14 mouse cellular contexts compared by ENCODE assay signal in the genomic region with DNA sequence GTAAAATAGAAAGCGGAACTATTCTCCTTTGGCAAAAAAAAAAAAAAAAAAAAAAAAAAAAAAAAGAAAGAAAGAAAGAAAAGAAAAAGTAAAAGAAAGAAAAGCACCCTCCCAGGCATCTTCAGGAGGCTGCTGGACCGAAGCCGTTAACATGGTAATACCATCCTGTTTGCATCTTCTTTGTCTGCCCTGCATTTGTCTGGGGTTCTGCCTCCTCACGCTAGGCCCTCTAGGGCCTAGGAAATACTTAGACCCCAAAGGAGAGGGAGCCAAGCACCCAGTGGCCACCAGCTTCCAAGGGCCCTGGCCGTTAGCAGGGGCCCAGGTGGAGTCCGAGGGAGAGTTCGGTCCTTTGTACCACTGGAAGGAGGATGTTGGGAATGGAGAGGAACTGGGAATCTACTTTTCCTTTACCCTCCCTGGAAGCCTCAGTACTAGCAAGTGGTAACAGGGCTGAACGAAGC.
DNase-seq lines count a peak whose midpoint lies in the region; ATAC-seq and TF ChIP-seq lines count a peak whose summit lies in the region.
"Had no signal": no experiment of that assay in that cellular context is flagged by ENCODE, and none has a peak within 500 bp of the region (broad histone marks: within the 10 kb centered on the region; RNA-seq: fewer than 3 reads in every experiment).

No protein-coding gene starts in this region.

- H3K36me3 ChIP-seq in midbrain, embryonic 10.5 days: no peaks in the 10 kb centered on the region
- no peaks in the 10 kb centered on the region for H3K36me3 ChIP-seq in midbrain, postnatal 0 days (ENCODE audit: insufficient read depth, low read length)
- no peaks in the 10 kb centered on the region for H3K36me3 ChIP-seq in forebrain, embryonic 16.5 days (ENCODE audit: control insufficient read depth, insufficient read depth)
- H3K36me3 ChIP-seq in midbrain, embryonic 16.5 days (ENCODE audit: control insufficient read depth, insufficient read depth, low read length): no peaks in the 10 kb centered on the region
- H3K36me3 ChIP-seq: heart, embryonic 12.5 days; limb, embryonic 13.5 days had no signal

- no peak for TF ChIP-seq CTCF in midbrain, postnatal 0 days (IDR thresholded peaks at IDR 0.05)

- H3K9ac ChIP-seq in midbrain, postnatal 0 days (replicated peaks; ENCODE audit: low read length, poor library complexity, severe bottlenecking): no peak overlapping the region
- peak overlapping the region; percentile 49; the same call in 1 of the 2 replicates for H3K9ac ChIP-seq in forebrain, embryonic 16.5 days (replicated peaks; ENCODE audit: low read depth, low read length)
- H3K9ac ChIP-seq in midbrain, embryonic 16.5 days (ENCODE audit: low read depth, low read length): no peak overlapping the region
- H3K9ac ChIP-seq: limb, embryonic 13.5 days had no signal

- no peaks in the 10 kb centered on the region for H3K9me3 ChIP-seq in midbrain, embryonic 10.5 days (replicated peaks)
- no peaks in the 10 kb centered on the region for H3K9me3 ChIP-seq in midbrain, postnatal 0 days (ENCODE audit: low read length)
- H3K9me3 ChIP-seq in forebrain, embryonic 16.5 days (ENCODE audit: control insufficient read depth, low read length): no peaks in the 10 kb centered on the region
- no peaks in the 10 kb centered on the region for H3K9me3 ChIP-seq in midbrain, embryonic 16.5 days (replicated peaks; ENCODE audit: control insufficient read depth, low read length, poor library complexity, severe bottlenecking)
- H3K9me3 ChIP-seq: heart, embryonic 12.5 days; limb, embryonic 13.5 days; megakaryocyte, embryonic 14.5 days had no signal

- peak; percentile 74 for DNase-seq in midbrain, embryonic 10.5 days (ENCODE audit: low spot score)
- DNase-seq in midbrain, postnatal 0 days (ENCODE audit: low spot score): no peak
- DNase-seq in ZHBTc4 (ENCODE audit: low read depth, low spot score): peak; percentile 66
- DNase-seq in adrenal gland, adult 8-10 months: no peak
- no peak for DNase-seq in cerebellum, adult 18-20 months
- DNase-seq: cerebellum, adult 11-12 months; gastrocnemius, postnatal 25 days; kidney, postnatal 25 days; lung, adult 2 months had no signal

- H3K27me3 ChIP-seq in midbrain, embryonic 10.5 days (ENCODE audit: low read depth, poor library complexity, severe bottlenecking): peaks cover 34% of the 10 kb centered on the region
- H3K27me3 ChIP-seq in midbrain, postnatal 0 days (ENCODE audit: insufficient read depth, low read length): no peaks in the 10 kb centered on the region
- H3K27me3 ChIP-seq in forebrain, embryonic 16.5 days (replicated peaks; ENCODE audit: control insufficient read depth, insufficient read depth, low read length): no peaks in the 10 kb centered on the region
- H3K27me3 ChIP-seq in midbrain, embryonic 16.5 days (ENCODE audit: control insufficient read depth, insufficient read depth, low read depth, low read length): no peaks in the 10 kb centered on the region; the same call in 1 of the 2 replicates
- H3K27me3 ChIP-seq: heart, embryonic 12.5 days; limb, embryonic 13.5 days had no signal

- peak overlapping the region; percentile 35 for H3K4me3 ChIP-seq in midbrain, embryonic 10.5 days
- H3K4me3 ChIP-seq in midbrain, postnatal 0 days (ENCODE audit: low read depth, low read length): no peak overlapping the region
- no peak overlapping the region for H3K4me3 ChIP-seq in forebrain, embryonic 16.5 days (replicated peaks; ENCODE audit: low read length)
- no peak overlapping the region for H3K4me3 ChIP-seq in midbrain, embryonic 16.5 days (ENCODE audit: low read depth, low read length)
- H3K4me3 ChIP-seq: heart, embryonic 12.5 days; limb, embryonic 13.5 days; megakaryocyte, embryonic 14.5 days had no signal

- no peak for ATAC-seq in midbrain, postnatal 0 days (ENCODE audit: low FRiP score)
- ATAC-seq in forebrain, embryonic 16.5 days: no peak
- ATAC-seq in midbrain, embryonic 16.5 days: no peak

- peak overlapping the region; percentile 94 for H3K27ac ChIP-seq in midbrain, embryonic 10.5 days (replicated peaks)
- no peak overlapping the region for H3K27ac ChIP-seq in midbrain, postnatal 0 days (ENCODE audit: low read depth, low read length)
- H3K27ac ChIP-seq in forebrain, embryonic 16.5 days (ENCODE audit: low read length): no peak overlapping the region
- H3K27ac ChIP-seq in midbrain, embryonic 16.5 days (ENCODE audit: low read length): peak overlapping the region; percentile 14; the same call in 1 of the 2 replicates

- H3K4me2 ChIP-seq in midbrain, postnatal 0 days (ENCODE audit: low read depth, low read length, poor library complexity, severe bottlenecking): no peak overlapping the region
- H3K4me2 ChIP-seq in forebrain, embryonic 16.5 days (ENCODE audit: low read length): no peak overlapping the region
- H3K4me2 ChIP-seq in midbrain, embryonic 16.5 days (ENCODE audit: low read length): no peak overlapping the region
- H3K4me2 ChIP-seq: limb, embryonic 13.5 days had no signal

- WGBS in midbrain, embryonic 10.5 days: 16% methylated on average over 8 of the region's 8 CpGs
- WGBS in midbrain, postnatal 0 days: 32% methylated on average over 8 of the region's 8 CpGs
- WGBS in forebrain, embryonic 16.5 days: 30% methylated on average over 8 of the region's 8 CpGs
- WGBS in midbrain, embryonic 16.5 days: 10% methylated on average over 8 of the region's 8 CpGs

- H3K4me1 ChIP-seq in midbrain, embryonic 10.5 days: peaks cover 99% of the 10 kb centered on the region
- peaks cover 9% of the 10 kb centered on the region for H3K4me1 ChIP-seq in midbrain, postnatal 0 days (ENCODE audit: insufficient read depth, low read length)
- H3K4me1 ChIP-seq in forebrain, embryonic 16.5 days (replicated peaks; ENCODE audit: control insufficient read depth, insufficient read depth, low read length): peaks cover 13% of the 10 kb centered on the region
- H3K4me1 ChIP-seq in midbrain, embryonic 16.5 days (ENCODE audit: control insufficient read depth, insufficient read depth, low read length): peaks cover 19% of the 10 kb centered on the region

Comparison
In these comparisons a context has a peak if more than half of its experiments do, and no peak if none do; other contexts are left out.
1. DNase-seq: peak in midbrain, embryonic 10.5 days (single experiment) and ZHBTc4 (single experiment); none in midbrain, postnatal 0 days (single experiment), adrenal gland, adult 8-10 months (single experiment) and cerebellum, adult 18-20 months (0 of 2).
2. H3K27ac ChIP-seq: peak in midbrain, embryonic 10.5 days (single experiment) and midbrain, embryonic 16.5 days (single experiment); none in midbrain, postnatal 0 days (single experiment) and forebrain, embryonic 16.5 days (single experiment).